Mouse (Mus musculus): Measurements from ENCODE around the gene Tnnt1. TPM values are rescaled to one million over a fixed set of nuclear protein-coding genes. Genes with fewer than 3 reads are reported as not detected.

Tnnt1 gene
- polyA plus RNA-seq (2015; fragmentation: Nextera tagmentation; extraction: Ambion mirVana): 170 and 190 TPM in 2 replicates

DNA sequence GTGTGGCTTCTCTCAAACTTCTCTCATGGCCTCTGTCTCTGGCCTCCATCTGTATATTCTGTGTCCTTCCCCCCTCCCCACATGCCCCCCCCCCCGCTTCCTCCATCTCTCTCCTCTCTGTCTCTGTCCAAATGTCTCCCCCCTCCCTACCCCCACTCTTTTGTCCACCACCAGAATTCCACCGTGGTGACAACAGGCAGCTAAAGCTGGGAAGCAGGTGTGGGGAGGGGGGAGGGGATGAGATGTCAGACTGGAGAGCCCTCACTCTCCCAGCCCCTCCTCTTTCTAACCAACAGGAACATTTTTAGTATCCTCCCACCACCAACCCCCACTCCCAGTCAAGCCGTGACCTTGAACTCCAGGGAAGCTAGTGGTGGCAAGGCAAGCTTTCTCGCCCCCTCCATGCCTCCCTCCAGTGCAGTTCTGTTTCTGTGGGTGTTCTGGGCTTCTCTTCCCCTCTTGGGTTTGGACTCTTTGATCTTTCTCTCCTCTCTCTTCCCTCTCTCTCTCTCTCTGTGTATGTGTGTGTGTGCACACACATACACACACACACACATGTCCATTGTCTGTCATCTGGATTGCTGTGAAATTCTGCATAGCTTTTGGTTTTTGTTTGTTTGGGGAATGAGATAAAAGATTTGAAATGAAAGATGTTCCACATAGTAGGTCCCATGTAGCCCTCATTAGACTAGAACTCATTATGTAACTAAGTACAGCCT, at the start of gene Tnnt1:
Gene Tnnt1, minus strand, starts transcription at position 51 of the 719 bp plus-strand sequence.
- H3K36me3 ChIP-seq (ENCODE audit: control insufficient read depth, insufficient read depth): peaks cover 12% of the 10 kb centered on the region
- H3K4me3 ChIP-seq (ENCODE audit: low read length): no peak within 1 kb of the TSS
- ATAC-seq (replicated peaks; ENCODE audit: extremely low read depth, insufficient read depth, low FRiP score): peak; percentile 59
- H3K9me3 ChIP-seq (replicated peaks; ENCODE audit: control insufficient read depth, low read length): no peaks in the 10 kb centered on the region
- peak within 1 kb of the TSS; percentile 94 for H3K27ac ChIP-seq (ENCODE audit: low read length)
- H3K4me1 ChIP-seq (ENCODE audit: control insufficient read depth, insufficient read depth, low read length): peaks cover 53% of the 10 kb centered on the region
- H3K27me3 ChIP-seq (ENCODE audit: control insufficient read depth, insufficient read depth, low read length): no peaks in the 10 kb centered on the region
- peak within 1 kb of the TSS; percentile 69 for H3K9ac ChIP-seq (ENCODE audit: low read length)
- WGBS: 16% methylated on average over 4 of the region's 4 CpGs
- peak within 1 kb of the TSS; percentile 40 for H3K4me2 ChIP-seq (ENCODE audit: low read depth, low read length)

GRCm38 (mm10) chr7:4562660-4563059, 46.5 kb upstream of the Tnnt1 start:
- WGBS: 81% methylated on average over 3 of the region's 3 CpGs
- H3K27ac ChIP-seq (ENCODE audit: low read length): no peak overlapping the region
- H3K27me3 ChIP-seq (ENCODE audit: control insufficient read depth, insufficient read depth, low read length): 0 out of 2 replicates have a peak, but pooled peaks cover under 1% of the 10 kb centered on the region
- H3K9ac ChIP-seq (ENCODE audit: low read length): no peak overlapping the region
- no peak overlapping the region for H3K4me3 ChIP-seq (ENCODE audit: low read length)
- no peaks in the 10 kb centered on the region for H3K36me3 ChIP-seq (ENCODE audit: control insufficient read depth, insufficient read depth)
- ATAC-seq (replicated peaks; ENCODE audit: extremely low read depth, insufficient read depth, low FRiP score): no peak
- H3K4me1 ChIP-seq (ENCODE audit: control insufficient read depth, insufficient read depth, low read length): no peaks in the 10 kb centered on the region
- no peaks in the 10 kb centered on the region for H3K9me3 ChIP-seq (replicated peaks; ENCODE audit: control insufficient read depth, low read length)
- H3K4me2 ChIP-seq (ENCODE audit: low read depth, low read length): no peak overlapping the region

DNA sequence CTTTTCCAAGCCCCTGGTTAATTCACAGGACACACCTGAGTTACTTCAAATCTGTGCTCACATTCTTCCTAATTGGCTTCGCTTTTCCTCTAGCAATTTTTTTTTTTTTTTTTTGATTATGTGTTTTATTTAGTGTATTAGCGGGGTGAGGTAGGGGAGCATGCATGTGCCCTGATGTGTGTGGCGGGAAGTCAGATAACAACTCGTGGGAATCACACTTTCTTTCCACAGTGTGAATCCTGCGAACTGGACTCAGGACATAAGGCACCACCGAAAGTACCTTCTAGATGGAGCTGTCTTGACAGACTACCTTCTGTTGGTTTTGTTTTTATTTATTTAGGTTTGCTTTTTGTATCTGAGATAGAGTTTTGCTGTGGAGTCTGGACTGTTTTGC, 41.0 kb upstream of the Tnnt1 start:
- ATAC-seq (replicated peaks; ENCODE audit: extremely low read depth, insufficient read depth, low FRiP score): no peak
- Histone ChIP-seq H3K4me1 (ENCODE audit: control insufficient read depth, insufficient read depth, low read length) (no peaks in the 10 kb centered on the region), H3K9ac (ENCODE audit: low read length) (no peak overlapping the region), H3K9me3 (replicated peaks; ENCODE audit: control insufficient read depth, low read length) (no peaks in the 10 kb centered on the region), H3K4me2 (ENCODE audit: low read depth, low read length) (no peak overlapping the region), H3K27me3 (ENCODE audit: control insufficient read depth, insufficient read depth, low read length) (peaks cover 6% of the 10 kb centered on the region), H3K27ac (ENCODE audit: low read length) (no peak overlapping the region), H3K4me3 (ENCODE audit: low read length) (no peak overlapping the region), H3K36me3 (ENCODE audit: control insufficient read depth, insufficient read depth) (no peaks in the 10 kb centered on the region)
- 60% methylated on average over 6 of the region's 6 CpGs for WGBS

GRCm38 (mm10) chr7:4556256-4557166, 40.3 kb upstream of the Tnnt1 start:
- H3K27ac ChIP-seq (ENCODE audit: low read length): no peak overlapping the region
- peaks cover 6% of the 10 kb centered on the region for H3K27me3 ChIP-seq (ENCODE audit: control insufficient read depth, insufficient read depth, low read length)
- no peak overlapping the region for H3K4me2 ChIP-seq (ENCODE audit: low read depth, low read length)
- H3K9me3 ChIP-seq (replicated peaks; ENCODE audit: control insufficient read depth, low read length): no peaks in the 10 kb centered on the region
- no peak overlapping the region for H3K4me3 ChIP-seq (ENCODE audit: low read length)
- H3K36me3 ChIP-seq (ENCODE audit: control insufficient read depth, insufficient read depth): no peaks in the 10 kb centered on the region
- ATAC-seq (replicated peaks; ENCODE audit: extremely low read depth, insufficient read depth, low FRiP score): peak; percentile 78
- no peak overlapping the region for H3K9ac ChIP-seq (ENCODE audit: low read length)
- no peaks in the 10 kb centered on the region for H3K4me1 ChIP-seq (ENCODE audit: control insufficient read depth, insufficient read depth, low read length)
- WGBS: 17% methylated on average over 15 of the region's 15 CpGs

GRCm38 (mm10) chr7:4547221-4547641, 31.0 kb upstream of the Tnnt1 start, which contains the start of gene Syt5:
Syt5 (minus strand) TSS chr7:4547541.
- peak within 1 kb of the TSS; percentile 12; the same call in 1 of the 2 replicates for H3K9ac ChIP-seq (ENCODE audit: low read length)
- WGBS: 8% methylated on average over 33 of the region's 33 CpGs
- no peak for ATAC-seq (replicated peaks; ENCODE audit: extremely low read depth, insufficient read depth, low FRiP score)

GRCm38 (mm10) chr7:4546591-4547131, 30.5 kb upstream of the Tnnt1 start:
- no peaks in the 10 kb centered on the region for H3K9me3 ChIP-seq (replicated peaks; ENCODE audit: control insufficient read depth, low read length)
- peaks cover 11% of the 10 kb centered on the region for H3K27me3 ChIP-seq (ENCODE audit: control insufficient read depth, insufficient read depth, low read length)
- H3K27ac ChIP-seq (ENCODE audit: low read length): no peak overlapping the region
- no peak overlapping the region for H3K9ac ChIP-seq (ENCODE audit: low read length)
- ATAC-seq (replicated peaks; ENCODE audit: extremely low read depth, insufficient read depth, low FRiP score): peak; percentile 60
- 3% methylated on average over 26 of the region's 26 CpGs for WGBS
- 0 out of 2 replicates have a peak, but pooled peaks cover 3% of the 10 kb centered on the region for H3K4me1 ChIP-seq (ENCODE audit: control insufficient read depth, insufficient read depth, low read length)
- peak overlapping the region; percentile 55 for H3K4me2 ChIP-seq (ENCODE audit: low read depth, low read length)
- no peaks in the 10 kb centered on the region for H3K36me3 ChIP-seq (ENCODE audit: control insufficient read depth, insufficient read depth)
- H3K4me3 ChIP-seq (ENCODE audit: low read length): peak overlapping the region; percentile 20

More at GRCm38 (mm10) chr7:4547221-4547641, 31.0 kb upstream of the Tnnt1 start, which contains the start of gene Syt5:
- H3K9me3 ChIP-seq (replicated peaks; ENCODE audit: control insufficient read depth, low read length): no peaks in the 10 kb centered on the region
- peak within 1 kb of the TSS; percentile 55 for H3K4me2 ChIP-seq (ENCODE audit: low read depth, low read length)
- no peaks in the 10 kb centered on the region for H3K36me3 ChIP-seq (ENCODE audit: control insufficient read depth, insufficient read depth)
- H3K4me1 ChIP-seq (ENCODE audit: control insufficient read depth, insufficient read depth, low read length): 0 out of 2 replicates have a peak, but pooled peaks cover 3% of the 10 kb centered on the region
- H3K27ac ChIP-seq (ENCODE audit: low read length): no peak within 1 kb of the TSS
- H3K4me3 ChIP-seq (ENCODE audit: low read length): peak within 1 kb of the TSS; percentile 34
- H3K27me3 ChIP-seq (ENCODE audit: control insufficient read depth, insufficient read depth, low read length): peaks cover 11% of the 10 kb centered on the region

DNA sequence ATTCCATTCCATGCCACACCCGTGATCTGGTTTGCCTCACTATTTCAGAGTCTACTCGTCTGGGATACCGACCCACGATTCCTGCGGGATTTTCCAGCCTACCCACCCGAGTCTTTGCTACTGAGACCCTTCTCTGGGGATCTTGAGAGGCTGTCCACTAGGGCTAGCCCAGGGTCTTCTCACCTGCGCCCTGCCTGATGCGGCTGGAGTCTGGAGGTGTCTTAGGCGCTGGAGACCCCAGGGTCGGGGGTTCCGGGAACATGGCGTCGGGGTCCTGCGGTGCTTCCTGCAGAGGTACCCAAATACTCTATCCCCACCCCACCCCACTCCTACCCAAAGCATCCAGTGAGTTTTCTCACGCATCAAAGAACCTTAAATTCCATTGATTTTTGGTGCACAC, 29.9 kb upstream of the Tnnt1 start:
- Histone ChIP-seq H3K36me3 (ENCODE audit: control insufficient read depth, insufficient read depth) (no peaks in the 10 kb centered on the region), H3K4me3 (ENCODE audit: low read length) (no peak overlapping the region), H3K27ac (ENCODE audit: low read length) (no peak overlapping the region), H3K27me3 (ENCODE audit: control insufficient read depth, insufficient read depth, low read length) (peaks cover 11% of the 10 kb centered on the region), H3K9me3 (replicated peaks; ENCODE audit: control insufficient read depth, low read length) (no peaks in the 10 kb centered on the region), H3K9ac (ENCODE audit: low read length) (no peak overlapping the region), H3K4me2 (ENCODE audit: low read depth, low read length) (no peak overlapping the region), H3K4me1 (ENCODE audit: control insufficient read depth, insufficient read depth, low read length) (0 out of 2 replicates have a peak, but pooled peaks cover 3% of the 10 kb centered on the region)
- 70% methylated on average over 15 of the region's 15 CpGs for WGBS
- no peak for ATAC-seq (replicated peaks; ENCODE audit: extremely low read depth, insufficient read depth, low FRiP score)

DNA sequence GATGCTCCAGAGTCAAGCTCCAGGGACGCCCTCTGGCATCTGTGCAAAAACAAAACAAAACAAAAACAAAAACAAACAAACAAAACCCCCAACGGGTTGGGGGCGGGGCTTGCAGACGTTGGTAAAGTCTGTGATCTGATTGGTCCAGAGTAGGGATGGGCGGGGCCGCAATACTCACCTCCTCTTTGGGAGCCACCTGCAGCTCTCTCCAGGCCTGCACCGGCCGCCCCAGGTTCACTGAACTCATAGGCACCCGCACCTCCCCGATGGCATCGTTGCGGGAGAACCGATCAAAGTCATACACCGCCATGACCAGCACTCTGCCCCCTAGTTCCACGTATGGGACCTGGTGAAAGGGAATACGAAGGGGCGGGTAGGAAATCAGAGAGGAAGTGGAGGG, 25.8 kb upstream of the Tnnt1 start:
- 31% methylated on average over 17 of the region's 17 CpGs for WGBS
- no peak for ATAC-seq (replicated peaks; ENCODE audit: extremely low read depth, insufficient read depth, low FRiP score)
- peaks cover 6% of the 10 kb centered on the region for H3K27me3 ChIP-seq (ENCODE audit: control insufficient read depth, insufficient read depth, low read length)

More for the DNA sequence above, 25.8 kb upstream of the Tnnt1 start:
- no peaks in the 10 kb centered on the region for H3K9me3 ChIP-seq (replicated peaks; ENCODE audit: control insufficient read depth, low read length)
- H3K4me1 ChIP-seq (ENCODE audit: control insufficient read depth, insufficient read depth, low read length): 0 out of 2 replicates have a peak, but pooled peaks cover 3% of the 10 kb centered on the region
- H3K4me2 ChIP-seq (ENCODE audit: low read depth, low read length): no peak overlapping the region
- no peak overlapping the region for H3K9ac ChIP-seq (ENCODE audit: low read length)
- H3K4me3 ChIP-seq (ENCODE audit: low read length): no peak overlapping the region
- H3K36me3 ChIP-seq (ENCODE audit: control insufficient read depth, insufficient read depth): no peaks in the 10 kb centered on the region
- H3K27ac ChIP-seq (ENCODE audit: low read length): no peak overlapping the region
